Mouse (Mus musculus) right cerebral cortex, postnatal 14 days (tissue): ENCODE measurements at regions not wholly inside any gene's neighbourhood (a gene's known extent, or its start where the extent isn't known, plus 50 kb on each side); places are given as distances from the start of the nearest gene placed in this dataset.

Experiments
- DNase-seq: peaks from one replicate; pipeline ENCODE4 v3.0.0; 2022

DNA sequence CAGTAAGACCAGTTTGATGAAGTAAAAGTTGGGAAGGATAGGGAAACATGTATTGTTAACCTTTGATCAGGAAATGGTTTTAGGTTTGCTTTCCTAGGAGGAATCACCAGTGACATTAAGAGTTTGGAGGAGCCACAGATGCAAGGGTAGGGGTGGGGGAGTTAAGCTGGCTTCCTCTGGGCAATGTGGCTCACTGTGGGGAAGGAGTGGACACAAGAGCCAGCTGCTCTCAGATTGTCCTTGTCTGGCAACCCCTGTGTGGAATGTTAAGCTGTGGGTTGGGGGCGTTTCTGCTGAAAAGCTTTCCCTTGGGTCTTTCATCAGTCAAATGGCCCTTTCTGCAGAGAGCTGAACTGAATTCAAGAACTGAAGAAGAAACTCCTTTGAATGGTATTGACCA, 251.1 kb upstream of the Sox11 start:
- DNase-seq, result no peak

DNA sequence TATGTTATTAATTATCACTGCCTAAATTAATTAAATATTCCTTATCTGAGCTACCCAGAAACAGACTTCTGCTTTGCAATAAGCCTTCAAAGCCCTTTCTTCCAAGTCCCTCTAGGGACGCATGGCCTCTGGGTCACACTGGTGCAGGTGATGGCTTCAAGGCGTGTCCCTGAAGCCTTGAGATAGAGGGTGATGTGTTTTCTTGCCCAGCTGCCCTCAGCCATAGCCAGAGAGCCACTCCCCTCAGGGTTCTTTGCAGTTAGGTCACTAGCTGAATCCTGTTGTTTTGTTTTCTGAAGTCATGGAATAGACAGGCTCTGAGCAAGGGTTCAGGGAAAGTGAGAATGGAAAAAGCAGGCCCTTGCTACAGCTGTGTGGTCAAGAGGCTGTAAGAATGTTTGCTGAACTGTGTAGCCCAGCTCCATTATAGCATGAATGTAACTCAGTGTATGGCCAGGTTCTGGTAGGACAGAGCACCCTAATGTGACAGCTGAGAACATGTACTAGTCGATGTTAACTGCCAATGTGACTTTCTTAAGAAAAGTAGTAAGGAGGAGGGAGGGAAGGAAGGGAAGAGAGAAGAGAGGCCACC, 233.8 kb upstream of the Sox11 start:
- DNase-seq, result no peak

DNA sequence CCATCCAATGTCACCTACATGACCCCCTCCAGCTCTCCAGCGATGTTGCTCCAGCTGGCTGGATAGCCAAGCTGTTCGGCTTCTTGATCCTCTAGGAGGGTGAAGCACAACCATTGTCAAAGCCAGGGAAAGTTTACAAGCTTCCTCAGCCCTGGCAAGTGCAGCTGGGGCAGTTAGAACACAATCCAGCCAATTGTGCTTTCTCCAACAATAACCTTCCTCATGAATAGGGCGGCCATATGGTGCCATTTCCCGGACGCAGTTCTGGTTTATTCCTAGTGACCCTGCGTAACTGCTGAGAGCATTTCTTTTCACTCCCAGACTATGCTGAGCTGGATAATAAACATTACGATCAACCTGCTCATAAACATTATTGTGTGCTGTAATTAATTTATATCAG, 233.3 kb upstream of the Sox11 start:
- DNase-seq, result no peak

DNA sequence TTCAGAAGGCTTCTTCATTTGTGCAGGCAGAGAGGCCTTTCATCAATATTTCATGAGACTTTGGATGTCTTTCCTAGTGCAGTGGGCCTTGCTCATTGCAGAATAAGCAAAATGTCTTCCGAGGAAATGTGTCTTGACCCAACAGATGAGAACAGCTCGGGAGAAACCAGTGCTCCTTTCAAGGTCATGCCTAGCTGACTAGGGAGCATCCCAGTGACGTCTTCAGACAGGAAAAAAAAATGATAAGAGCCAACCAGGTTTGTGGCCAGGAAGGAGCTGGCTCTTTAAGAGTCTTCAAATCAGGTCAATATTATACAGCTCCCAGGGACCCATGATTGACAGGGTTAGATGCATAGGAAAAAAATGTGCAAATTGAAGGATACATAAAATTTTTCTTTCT, 224.9 kb upstream of the Sox11 start:
- no peak for DNase-seq

DNA sequence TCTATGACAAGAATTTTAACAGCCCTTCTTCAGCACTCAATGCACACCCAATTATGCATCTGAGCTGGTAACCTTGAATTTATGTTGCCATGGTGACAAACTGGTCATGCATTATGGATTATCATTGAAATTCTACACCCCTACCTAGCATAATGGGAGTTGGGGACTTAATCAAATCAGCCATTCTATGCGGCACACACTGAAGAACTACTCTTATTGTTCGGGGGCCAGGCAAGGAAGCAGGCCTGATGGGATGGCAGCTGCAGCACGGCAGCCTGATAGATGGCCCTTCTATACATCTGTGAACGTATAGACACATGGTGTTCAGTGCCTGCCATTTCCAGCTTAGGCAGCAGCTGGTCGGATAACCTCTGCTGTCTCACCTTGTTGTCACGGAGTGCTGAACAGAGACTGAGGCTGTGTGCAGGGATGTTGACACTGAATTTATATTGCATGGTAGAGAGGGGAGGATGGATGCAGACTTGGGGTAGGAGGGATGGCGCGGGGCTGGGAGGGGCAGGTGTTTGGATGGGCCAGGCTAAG, 223.7 kb upstream of the Sox11 start:
- no peak for DNase-seq

DNA sequence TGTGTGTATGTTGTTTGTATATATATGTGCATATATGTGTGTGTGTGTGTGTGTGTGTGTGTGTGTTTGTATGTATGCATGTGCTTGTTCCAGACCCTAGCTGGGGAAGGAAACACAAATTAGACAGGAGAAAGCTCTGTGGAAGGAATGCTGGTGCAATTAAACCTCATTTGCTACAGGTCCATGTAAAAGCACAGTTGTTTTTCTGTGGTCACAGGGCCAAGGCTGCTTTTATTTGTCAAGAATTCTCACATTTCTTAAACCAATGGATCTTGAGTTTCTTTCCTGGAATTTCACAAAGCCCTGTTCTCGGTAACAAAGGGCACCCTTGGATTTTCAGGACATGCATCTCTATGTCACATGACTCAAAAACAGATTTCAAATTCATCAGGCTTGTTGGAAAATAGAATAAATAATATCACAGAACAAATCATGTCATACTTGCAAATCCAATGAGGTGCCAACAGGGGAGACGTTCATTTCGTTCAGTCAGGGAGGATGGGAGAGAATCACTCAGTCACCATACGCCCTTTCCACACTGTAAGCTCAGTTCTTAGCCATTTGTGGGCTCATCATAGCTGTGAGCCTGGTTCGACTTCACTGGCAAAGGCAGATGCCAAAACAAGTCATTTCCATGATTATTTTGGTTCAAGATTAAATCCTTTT, 222.4 kb upstream of the Sox11 start:
- DNase-seq, result no peak

DNA sequence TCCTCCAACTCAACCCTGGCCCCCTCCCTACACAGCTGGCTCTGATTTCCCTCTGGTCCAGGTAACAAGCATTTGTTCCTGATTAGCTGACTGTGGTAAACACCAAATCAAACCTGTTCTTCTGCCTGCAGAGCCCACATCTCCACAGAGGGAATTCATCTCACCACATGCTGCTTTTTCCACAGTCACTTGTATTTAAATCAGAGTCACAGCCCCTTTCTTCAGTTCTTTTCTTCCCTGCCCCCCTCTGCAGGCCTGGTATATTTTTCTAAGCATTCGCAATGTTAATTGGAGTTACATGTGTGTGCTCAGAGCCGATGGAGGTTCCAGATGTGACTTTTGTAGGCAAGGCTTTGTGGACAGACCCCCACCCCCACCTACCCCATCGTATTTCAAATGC, 221.5 kb upstream of the Sox11 start:
- DNase-seq, result no peak

DNA sequence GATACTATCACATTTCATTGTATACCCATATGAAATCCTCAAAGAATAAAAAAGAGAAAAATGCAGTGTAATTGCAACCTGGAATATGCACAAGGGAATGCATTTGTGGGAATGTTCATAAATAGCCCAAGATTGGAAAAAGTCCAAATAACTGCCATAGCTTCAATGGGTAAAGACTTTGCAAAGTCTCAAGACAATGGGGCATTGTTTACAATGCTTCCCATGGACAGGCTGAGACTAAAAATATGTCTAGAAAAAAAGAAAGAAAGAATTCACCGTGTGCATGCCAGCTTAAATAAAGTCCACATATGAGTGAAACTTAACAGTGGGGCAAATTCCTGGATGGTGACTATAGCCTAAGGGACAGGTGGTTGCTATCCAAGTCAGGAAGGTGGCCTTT, 210.4 kb upstream of the Sox11 start:
- DNase-seq, result no peak

DNA sequence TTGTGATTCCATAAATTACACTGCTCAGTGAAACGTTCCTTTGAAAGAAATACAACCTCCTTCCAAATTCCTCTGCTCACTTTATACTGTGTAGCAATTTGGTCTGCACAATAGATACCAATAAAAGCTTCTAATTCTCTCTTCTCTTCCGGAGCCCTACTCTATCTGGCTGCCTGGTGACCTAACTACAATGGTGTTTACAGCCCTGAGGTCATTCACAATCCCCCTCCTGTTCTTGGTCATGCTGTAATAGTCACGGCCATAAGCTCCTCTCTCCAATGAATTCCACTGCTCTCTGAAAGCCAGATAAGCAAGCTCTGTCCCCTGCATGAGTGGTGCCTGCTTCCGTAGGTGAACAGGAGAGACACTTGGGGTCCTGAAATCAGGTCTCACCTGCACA, 195.8 kb upstream of the Sox11 start:
- no peak for DNase-seq

DNA sequence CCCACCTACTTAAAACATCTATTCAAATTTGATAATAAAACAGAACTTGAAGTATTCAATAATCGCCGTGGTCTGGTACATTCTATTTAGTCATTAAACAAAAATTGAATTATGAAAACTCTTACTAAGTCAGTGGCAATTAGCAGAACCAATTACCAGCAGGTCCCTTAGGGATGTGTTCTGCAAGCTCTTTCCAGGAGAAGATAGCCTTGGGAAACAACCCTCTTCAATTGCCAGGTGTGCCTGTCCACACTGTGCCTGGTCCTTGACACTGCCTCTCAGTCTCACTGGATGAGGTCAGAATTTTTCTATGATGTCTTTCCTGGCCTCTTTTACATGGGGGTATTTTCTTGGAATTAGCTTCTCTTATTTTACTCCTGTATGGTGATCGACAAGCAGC, 195.1 kb upstream of the Sox11 start:
- DNase-seq, result no peak

DNA sequence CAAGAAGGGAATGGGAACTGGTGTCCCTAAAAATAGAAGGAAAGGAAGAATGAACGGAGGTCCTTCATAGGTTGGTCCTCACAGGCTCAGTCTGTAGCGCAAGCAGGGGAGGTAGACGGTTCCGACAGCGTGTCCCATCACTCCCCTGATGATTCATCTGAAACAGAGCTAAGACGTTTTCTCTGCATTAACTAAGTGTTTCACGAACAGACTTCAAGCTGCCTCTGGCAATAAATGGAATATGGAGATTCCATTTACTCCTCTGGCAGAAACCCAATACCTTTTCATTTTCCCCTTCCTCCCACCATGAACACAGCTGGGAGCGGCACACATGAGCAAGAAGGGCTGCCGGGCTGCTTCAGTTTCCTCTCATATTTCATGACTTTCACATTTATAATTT, 194.6 kb upstream of the Sox11 start:
- DNase-seq, result no peak

DNA sequence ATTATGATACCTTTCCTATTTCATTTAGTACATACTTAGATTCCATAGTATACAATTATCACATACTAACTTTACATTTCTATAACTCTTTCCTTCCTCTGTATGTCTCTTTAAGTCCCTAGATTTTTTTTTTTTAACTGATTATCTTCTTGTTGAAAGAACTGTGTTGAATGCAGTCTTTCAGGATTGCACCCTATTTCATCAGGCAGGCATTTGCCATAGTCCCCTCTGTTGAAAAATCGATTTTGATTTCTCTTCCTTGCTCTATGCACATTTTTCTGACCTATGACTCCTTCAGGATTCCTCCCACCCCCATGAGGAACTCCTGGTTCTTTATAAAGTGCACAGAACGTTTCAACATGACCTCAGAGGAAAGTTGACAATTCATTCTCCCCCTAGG, 183.2 kb upstream of the Sox11 start:
- DNase-seq, result no peak

DNA sequence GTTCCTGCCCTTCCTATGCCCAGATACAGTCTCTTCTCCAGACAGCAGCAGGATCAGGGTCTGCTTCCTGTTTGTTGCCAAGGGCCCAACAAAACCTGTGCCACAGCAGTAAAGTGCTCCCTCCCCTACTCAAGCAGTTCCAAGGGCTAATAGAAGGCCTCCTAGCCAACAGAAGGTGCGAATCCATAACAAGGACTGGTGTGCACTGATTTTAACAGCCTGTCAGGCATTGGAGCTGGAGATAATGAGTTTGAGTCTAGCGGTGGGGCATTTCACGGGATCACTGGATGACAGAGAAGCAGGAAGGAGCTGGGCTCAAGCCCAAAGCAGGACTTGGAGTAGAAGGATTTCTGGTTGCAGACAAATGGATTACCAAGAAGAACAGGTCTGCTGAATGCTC, 170.9 kb upstream of the Sox11 start:
- no peak for DNase-seq

DNA sequence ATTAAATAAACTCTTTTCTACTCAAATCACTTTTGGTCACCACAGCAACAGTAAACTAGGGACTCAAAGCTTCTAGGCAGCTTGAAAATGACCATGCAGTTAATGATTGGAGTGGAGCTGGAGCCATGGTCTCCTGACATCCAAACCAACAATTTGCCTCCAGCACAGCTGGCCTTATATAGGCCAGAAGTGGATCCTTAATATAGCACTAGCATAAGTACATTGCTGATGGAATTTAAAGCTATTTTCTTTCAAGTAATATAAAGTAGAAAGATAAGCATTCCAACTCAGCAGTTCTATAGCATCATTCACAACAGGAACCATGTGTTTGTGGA, 165.8 kb upstream of the Sox11 start:
- no peak for DNase-seq

DNA sequence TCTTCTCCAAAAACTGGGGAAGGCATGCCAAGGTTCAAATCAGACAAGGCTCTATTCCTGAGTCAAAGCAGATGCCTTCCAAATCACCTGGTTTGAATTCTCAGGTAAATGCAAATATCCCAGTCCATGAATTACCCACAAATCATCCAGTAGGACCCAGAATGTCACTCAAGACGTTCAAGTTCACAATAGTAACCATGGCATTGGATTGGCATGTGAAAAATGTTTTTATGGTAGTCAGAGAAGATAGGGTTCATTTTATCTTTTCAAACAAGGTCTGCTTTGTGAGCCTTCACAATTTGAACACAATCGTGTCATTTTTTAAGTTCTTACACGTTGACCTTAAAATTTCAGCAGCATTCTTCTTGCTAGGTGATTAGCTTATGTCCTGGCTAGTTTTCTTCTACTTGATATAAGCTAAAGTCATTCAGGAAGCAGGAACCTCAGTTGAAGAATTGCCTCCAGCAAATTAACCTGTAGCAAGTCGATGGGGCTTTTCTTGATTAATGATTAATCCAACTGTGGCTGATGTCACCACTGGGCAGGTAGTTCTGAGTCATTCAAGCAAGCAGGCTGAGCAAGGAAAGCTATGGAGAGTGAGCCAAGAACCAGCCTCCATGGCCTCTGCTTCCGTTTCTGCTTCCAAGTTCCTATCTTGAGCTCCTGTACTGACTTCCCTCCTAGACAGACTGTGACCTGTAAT, 165.3 kb upstream of the Sox11 start:
- no peak for DNase-seq

DNA sequence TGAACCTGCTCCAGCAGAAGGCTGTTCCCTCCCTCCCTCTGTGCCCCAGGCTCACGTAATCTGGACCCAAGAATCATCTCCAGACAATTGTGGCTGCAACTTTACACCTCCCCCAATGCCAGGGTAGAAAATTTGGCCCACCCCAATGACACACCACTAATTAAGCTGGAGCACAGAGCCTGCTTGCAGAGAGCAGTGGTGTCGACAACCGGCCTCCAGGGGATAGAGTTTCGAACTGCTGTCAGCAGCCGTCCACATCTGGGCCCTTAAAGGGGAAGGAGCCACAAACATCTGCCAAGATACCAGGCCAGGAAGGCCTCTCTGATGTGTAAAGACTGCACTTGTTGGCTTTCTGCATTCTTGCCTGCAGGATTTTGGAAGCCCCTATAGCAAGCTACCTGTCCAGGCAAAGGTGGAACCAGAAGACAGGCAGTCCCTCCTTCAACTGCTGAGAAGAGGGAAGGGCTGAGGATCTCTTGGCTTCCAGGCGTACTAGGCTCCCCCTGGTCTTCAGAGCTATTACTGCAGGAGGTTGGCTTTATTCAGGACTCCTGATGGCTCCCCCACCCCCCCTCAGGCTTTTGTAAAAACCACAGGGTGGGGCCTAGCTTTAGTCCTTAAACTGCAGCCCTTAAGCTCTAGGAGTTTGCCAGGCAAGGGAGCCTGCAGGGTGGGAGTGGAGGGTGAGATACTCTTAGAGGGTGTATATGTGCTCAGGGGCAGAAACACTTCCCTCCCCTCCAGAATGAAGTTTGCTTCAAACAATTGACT, 160.5 kb upstream of the Sox11 start:
- no peak for DNase-seq

DNA sequence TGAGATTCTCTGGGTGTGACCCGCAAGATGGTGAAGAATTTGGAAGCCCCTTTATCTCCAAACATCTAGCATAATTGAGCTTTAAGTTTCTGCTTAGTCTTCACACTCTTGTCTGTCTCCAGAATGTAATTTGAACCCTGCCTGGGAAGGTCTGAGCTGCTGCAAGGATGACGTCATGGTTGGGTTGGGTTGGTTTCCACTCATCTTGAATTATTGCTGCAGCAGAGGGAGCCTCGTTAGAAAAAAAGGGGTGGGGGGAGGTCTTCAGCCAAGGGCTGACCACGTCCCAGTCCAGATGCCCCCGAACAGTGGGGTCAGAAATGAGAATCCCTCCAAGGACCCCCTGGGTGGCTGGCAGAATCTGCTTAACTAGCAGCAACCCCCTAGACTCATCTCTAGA, 158.1 kb upstream of the Sox11 start:
- no peak for DNase-seq

DNA sequence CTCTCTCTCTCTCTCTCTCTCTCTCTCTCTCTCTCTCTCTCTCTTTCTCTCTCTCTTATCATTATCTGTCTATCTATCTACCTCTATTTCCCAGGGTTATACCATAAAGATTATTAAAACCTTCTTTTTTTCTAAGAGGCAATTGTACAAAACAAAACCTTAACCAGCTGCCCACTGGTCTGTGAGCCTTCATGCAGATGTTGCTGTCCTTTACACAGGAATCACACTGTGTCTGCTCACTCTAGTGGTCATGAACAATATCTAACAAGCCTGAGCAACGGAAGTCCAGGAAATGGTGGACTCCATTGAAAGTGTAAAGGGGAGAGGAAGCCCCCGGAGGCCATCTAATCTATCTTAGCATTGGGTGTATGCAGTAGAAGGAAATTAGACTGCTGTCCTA, 156.9 kb upstream of the Sox11 start:
- DNase-seq, result no peak

DNA sequence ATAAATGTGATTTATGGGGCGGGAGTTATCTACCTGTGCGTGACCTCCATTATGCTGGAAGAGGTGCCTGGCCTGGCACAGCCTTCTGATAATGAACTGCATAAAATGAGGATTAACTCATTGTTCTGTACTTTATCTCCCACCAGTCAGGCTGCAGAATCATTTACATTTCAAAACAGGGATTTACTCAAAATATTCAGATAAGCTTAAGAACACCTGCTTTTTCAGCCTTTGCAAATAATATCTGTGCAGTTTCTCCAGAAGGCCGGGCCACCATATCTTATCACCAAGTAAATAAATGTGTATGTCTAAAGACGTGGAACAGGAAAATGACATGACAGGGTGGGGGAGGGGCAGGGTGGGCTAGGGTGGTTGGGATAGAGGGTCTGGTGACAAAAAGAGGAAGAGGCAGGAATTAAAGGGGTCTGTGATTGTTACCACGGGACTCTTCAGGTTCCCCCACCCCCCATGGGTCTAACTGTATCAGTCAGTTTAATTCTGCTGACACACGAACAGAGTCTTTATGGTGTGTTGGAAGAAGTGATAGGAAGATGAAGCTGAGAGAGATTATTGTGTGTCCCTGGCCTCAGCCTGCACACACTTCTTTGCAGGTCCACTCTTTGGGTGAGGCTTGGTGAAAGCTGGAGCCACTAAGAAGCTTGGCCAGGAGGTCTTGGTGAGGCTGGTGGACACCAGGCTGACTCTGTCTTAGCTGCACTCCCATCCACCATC, 154.6 kb upstream of the Sox11 start:
- no peak for DNase-seq

DNA sequence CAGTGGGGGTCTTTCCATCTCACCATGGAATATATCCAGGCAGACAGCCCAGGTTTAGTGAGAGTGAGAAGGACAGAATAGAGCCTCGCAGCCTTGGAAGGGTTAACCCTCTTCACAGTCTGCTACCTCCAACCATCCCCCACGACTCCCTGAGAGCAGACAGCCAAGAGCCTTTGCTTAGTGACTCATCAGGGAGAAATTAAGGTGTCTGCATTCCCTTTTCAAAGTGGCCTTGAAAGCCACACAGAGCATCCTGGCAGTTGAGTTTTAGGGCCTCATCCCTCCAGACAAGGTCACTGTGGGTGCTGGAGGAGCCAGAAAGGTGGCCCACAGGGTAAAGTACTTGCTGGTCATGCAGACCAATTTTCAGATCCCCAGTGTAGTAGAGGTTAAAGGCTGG, 149.9 kb upstream of the Sox11 start:
- no peak for DNase-seq

DNA sequence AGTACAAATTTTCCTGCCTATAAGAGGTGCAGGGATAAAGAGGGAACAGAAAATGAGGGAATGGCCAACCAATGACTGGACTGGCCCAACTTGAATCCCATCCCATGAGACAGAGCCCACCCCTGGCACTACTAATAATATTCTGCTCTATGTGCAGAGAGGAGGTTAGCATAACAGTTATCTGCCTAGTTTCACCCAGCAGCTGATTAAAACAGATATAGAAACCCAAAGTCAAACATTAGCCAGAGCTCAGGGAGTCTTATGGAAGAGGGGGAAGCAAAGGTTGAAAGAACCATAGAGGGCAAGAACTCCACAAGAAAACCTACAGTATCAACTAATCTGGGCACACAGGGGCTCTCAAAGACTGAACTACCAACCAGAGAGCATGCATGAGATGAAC, 138.9 kb upstream of the Sox11 start:
- no peak for DNase-seq

DNA sequence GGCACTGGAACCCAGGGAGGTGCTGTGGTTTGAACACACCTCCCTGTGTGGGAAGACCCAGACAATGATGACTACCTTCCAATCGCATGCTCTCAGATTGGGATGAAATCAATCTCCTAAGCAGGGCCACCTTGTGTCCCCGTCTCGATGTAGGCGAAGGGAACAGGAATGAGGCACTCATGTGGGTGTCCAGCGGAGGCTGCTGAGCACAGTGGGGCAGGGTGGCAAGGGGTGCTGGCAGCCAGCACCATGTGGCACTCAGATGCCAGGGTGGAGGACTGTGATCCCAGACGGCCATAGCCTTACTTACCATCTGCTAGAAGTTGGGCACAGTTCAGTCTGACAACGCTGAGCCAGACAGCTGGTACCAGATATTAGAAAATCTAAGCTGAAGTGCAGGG, 137.2 kb upstream of the Sox11 start:
- DNase-seq, result no peak

DNA sequence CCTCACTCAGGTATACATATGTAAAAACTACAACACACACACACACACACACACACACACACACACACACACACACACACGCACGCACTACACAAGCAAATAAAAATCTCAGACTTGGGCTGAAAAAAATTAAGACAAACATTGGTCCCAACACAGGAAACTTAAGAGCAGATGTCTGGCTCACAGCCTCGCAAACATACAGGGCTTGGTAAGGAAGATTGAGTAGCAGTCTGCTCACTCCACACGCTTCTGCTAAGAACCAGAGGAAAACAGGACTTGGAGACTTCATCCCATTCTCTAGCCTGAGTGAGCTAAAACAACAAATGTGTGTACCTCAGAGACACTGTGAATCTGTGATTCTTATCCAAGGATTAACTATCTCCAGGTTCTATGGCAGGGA, 132.3 kb upstream of the Sox11 start:
- DNase-seq, result no peak
